Mouse (Mus musculus): Measurements from ENCODE around the gene Fmo6. TPM values are rescaled to one million over a fixed set of nuclear protein-coding genes. Genes with fewer than 3 reads are reported as not detected.

The Fmo6 gene
- 0.07 and 0.28 TPM in 2 replicates for polyA plus RNA-seq (2015; fragmentation: Nextera tagmentation; extraction: Ambion mirVana)

DNA sequence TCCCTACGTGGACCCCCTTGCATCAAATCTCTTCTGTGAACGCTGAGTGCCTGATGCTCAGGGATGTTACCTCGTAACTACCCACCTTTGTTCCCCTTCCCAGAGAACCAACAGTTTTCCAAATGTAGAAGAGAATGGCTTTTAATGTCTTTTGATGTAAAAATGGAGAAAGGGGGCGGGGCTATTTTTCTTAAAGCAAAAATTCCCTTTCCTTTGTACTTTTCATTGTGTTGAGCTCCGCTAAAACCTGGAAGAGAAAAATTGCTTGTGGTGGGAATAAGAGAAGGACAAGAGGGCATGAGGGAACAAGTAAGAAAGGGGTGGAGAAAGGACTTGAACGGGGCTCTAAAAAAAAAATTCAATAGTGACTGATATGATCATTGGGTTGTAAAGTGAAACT lies at the start of gene Fmo6:
TSS of gene Fmo6 (minus strand) at position 101 of the 400 bp plus-strand sequence.

DNA sequence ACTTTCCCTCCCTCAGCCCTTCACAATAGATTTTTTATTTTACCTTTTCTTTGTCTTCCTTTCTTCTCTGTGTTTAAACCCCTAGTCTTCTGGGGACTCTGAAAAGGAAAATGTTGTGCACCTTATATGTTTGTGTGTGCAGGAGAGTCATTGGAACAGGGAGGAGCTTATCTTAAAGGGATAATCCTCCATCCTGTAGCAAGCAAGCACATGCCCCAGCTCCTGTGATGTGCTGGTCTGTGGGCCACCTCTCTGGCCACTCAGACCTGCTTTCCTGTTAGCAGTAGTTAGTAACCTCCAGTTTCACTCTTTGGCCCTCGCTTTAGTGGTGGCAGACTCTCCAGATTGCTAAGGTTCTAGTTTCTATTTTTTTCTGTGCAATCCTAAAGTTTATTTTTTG lies 47.1 kb upstream of the Fmo6 start, which contains the start of gene Fmo3:
TSS of gene Fmo3 (minus strand) at position 101 of the 400 bp plus-strand sequence.

DNA sequence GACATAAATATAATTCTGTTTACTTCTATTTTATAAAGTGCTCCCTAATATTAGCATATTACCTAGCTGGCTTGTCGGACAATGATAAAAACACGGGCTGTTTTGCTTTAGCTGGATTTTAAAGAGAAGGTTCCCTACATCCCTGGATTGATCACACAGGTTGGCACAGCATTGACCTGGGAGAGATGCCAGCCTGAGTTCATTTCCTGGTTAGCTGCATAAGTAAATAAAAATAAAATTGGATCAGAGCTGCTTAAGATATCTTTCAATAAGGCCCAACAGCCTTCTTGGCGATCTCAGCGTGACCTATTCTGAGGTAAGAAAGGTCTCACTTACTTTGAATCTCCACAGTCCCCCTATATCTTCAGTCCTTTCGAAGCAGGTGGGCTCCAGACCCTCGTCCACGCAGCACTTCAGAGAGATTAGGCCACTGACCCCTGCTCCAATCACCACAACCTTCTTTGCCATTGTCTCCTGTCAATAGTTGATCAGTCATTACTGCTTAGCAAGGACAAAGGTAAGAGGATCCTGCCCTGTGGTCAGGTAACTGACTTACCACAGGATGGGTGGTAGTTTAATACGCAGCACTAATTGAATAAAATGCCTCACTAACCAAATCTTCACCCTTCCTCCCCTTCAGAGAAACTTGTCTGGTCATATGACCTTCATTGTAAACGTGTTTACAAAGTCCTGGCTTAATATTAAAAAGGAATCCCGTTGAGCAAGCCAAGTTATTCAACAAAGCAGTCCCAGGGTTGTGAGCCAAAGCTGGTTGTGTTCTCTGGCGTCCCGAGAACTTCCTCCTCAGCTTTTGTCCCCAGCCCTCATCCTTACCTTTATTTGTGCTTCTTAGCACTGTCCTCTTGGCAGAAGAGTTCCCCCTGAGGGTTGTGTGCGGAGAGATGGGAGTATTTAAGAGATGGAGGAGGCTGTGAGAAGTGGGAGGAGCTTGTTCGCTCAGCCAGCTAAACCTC lies 39.2 kb downstream of the Fmo6 start, which contains the start of gene Fmo2:
TSS of gene Fmo2 (minus strand) at position 889 of the 974 bp plus-strand sequence.

Other genes with a start within 250 kb of the Fmo6 start
- gene Prrc2c, start 197.0 kb downstream of the Fmo6 start, polyA plus RNA-seq (2015; fragmentation: Nextera tagmentation; extraction: Ambion mirVana): 88.4 and 103 TPM in 2 replicates
- 0.60 and 0.72 TPM in 2 replicates for gene Fmo4, start 123.5 kb downstream of the Fmo6 start, polyA plus RNA-seq (2015; fragmentation: Nextera tagmentation; extraction: Ambion mirVana)
- gene Fmo1, start 70.9 kb downstream of the Fmo6 start, polyA plus RNA-seq (2015; fragmentation: Nextera tagmentation; extraction: Ambion mirVana): 50.4 and 72.1 TPM in 2 replicates
- gene Fmo2, start 38.8 kb downstream of the Fmo6 start, polyA plus RNA-seq (2015; fragmentation: Nextera tagmentation; extraction: Ambion mirVana): 37.7 and 75.7 TPM in 2 replicates
- gene Fmo3, start 47.0 kb upstream of the Fmo6 start, polyA plus RNA-seq (2015; fragmentation: Nextera tagmentation; extraction: Ambion mirVana): 0.08 and 0.12 TPM in 2 replicates
- gene Mroh9, start 148.2 kb upstream of the Fmo6 start, polyA plus RNA-seq (2015; fragmentation: Nextera tagmentation; extraction: Ambion mirVana): not detected in 2 replicates

Measured in adrenal gland, postnatal 0 days (tissue).